Mouse (Mus musculus) forebrain, embryonic 12.5 days (tissue): ENCODE measurements around the gene Zfp36l2. TPM values are rescaled to one million over a fixed set of nuclear protein-coding genes. Genes with fewer than 3 reads are reported as not detected.
A peak's percentile ranks its signal among the peaks of the same experiment; 100 is the strongest.
"Not testable (repeated sequence)": the region's sequence is repeated elsewhere in the genome, so short reads cannot be mapped to it uniquely, and the experiment has no call there.

Experiments
- ATAC-seq: fragments of 200-750 bp; cut with Nextera tagmentation; 2 replicates; pipeline ENCODE4 v1.8.0; 2017; ENCODE audit warnings: moderate TSS enrichment; ENCODE audit not compliant: low FRiP score
- H3K27ac ChIP-seq: fragments of 300-500 bp; sonication (generic); 2 replicates; pipeline ENCODE4 v1.5.1; 2016; ENCODE audit warnings: mild to moderate bottlenecking
- H3K27me3 ChIP-seq: fragments of 300-500 bp; sonication (generic); 2 replicates; pipeline ENCODE4 v1.6.1; 2016; ENCODE audit warnings: mild to moderate bottlenecking
- H3K36me3 ChIP-seq: fragments of 300-500 bp; sonication (generic); replicated peaks from 2 replicates; pipeline ENCODE4 v1.6.1; 2016; ENCODE audit warnings: mild to moderate bottlenecking
- H3K4me1 ChIP-seq: fragments of 300-500 bp; sonication (generic); 2 replicates; pipeline ENCODE4 v1.6.1; 2016
- H3K4me2 ChIP-seq: fragments of 300-500 bp; sonication (generic); 2 replicates; pipeline ENCODE4 v1.6.1; 2016; ENCODE audit warnings: mild to moderate bottlenecking, moderate library complexity
- H3K4me3 ChIP-seq: fragments of 300-500 bp; sonication (generic); replicated peaks from 2 replicates; pipeline ENCODE4 v1.5.1; 2016; ENCODE audit warnings: mild to moderate bottlenecking
- H3K9ac ChIP-seq: fragments of 300-500 bp; sonication (generic); 2 replicates; pipeline ENCODE4 v1.6.1; 2016; ENCODE audit warnings: mild to moderate bottlenecking
- H3K9me3 ChIP-seq: fragments of 300-500 bp; sonication (generic); 2 replicates; pipeline ENCODE4 v1.6.1; 2016
- WGBS: fragments of 180-500 bp; shearing (Covaris S2); methylation state at CpG from one replicate; pipeline ENCODE4 v1.1.7; 2016; 5-methylcytosine and 5-hydroxymethylcytosine counted together
- polyA plus RNA-seq: library from polyadenylated mRNA; unstranded; fragments of >200 nt; fragmentation: Nextera tagmentation; extraction: Ambion mirVana; gene quantifications from 2 replicates; pipeline ENCODE4 v1.2.1, GENCODE M21; 2016

The Zfp36l2 gene
- polyA plus RNA-seq, result 9.7 and 10.6 TPM in 2 replicates

DNA sequence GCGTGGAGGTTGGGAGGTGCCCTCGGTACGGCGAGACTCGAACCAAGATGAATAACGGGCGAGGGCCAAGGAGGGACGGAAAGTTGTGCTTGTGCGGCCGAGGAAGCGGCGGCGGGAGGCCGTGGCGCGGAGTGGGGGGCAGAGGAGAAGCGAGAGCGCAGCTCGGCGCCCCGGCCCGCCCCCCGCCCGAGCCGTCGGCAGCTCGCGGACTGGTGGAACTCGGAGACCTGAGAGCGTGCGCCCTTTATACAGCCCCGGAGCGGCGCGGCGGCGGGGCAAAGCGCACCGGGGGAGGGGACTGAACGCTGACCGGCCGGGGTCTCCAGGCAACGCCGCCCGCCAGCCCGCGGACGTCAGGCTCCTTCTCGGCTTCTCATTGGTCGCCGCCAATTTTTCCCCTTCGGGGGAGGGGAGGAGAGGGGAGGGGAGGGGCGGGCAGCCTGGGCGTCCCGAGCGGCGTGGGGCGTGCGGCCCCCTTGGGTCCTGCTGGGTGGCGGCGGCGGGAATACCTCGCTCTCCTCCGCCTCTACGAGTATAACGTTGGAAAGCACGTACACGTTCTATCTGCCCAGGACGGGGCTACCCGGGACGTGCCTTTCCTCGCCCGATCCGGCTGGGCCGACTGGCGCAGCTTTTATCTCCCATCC, at the start of gene Zfp36l2:
Gene Zfp36l2 (minus strand): TSS at position 221 of the 647 bp plus-strand sequence.
- H3K4me2 ChIP-seq, result peak within 1 kb of the TSS; percentile 84
- H3K27me3 ChIP-seq, result peaks cover 5% of the 10 kb centered on the region; the same call in 1 of the 2 replicates
- H3K36me3 ChIP-seq, result peaks cover 19% of the 10 kb centered on the region
- peak within 1 kb of the TSS; percentile 68 for H3K4me3 ChIP-seq
- H3K9me3 ChIP-seq, result no peaks in the 10 kb centered on the region
- peak within 1 kb of the TSS; percentile 96 for H3K27ac ChIP-seq
- peak within 1 kb of the TSS; percentile 87 for H3K9ac ChIP-seq
- H3K4me1 ChIP-seq, result peaks cover 41% of the 10 kb centered on the region
- ATAC-seq, result peak; percentile 90
- under 1% methylated on average over 69 of the region's 76 CpGs for WGBS

DNA sequence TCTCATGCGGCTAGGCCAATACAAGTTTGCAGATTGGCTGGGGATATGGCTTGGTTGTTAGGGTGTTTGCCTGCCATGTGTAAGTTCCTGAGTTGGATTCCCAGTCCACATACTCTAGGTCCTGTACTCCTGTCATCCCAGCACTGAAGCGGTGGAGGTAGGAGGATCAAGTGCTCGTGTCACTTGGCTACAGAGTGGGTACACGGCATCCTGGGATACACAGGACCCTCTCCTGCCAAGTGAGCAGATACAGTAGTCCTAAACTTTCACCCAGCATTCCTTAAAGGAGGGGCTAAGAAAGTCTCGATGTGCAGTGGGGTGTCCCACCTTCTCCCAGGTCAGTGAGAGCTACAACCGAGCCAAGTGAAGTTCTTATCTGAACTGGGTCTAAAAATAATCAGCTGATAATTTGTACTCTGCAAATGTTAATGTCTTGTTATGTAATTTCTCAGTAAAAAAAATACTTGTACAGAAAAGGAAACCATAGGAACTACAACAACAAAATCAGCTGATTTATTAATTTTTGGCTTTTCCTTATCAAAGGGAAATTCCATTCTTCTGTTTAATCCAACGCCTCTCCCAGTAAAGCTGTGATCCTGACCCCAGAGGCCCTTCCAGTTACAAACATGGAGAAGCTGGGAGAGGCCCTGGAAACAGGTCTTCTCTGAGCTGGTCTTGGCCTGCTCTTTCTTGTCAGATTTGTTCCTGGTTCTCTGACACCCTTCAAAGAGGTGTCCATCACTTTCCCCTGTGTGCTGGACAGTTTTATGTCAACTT, 49.2 kb upstream of the Zfp36l2 start:
- ATAC-seq, result no peak
- H3K4me1 ChIP-seq, result no peaks in the 10 kb centered on the region
- no peak overlapping the region for H3K4me3 ChIP-seq
- no peak overlapping the region for H3K9ac ChIP-seq
- H3K9me3 ChIP-seq, result no peaks in the 10 kb centered on the region
- no peak overlapping the region for H3K27ac ChIP-seq
- H3K4me2 ChIP-seq, result no peak overlapping the region
- WGBS, result 93% methylated on average over 7 of the region's 7 CpGs
- H3K27me3 ChIP-seq, result no peaks in the 10 kb centered on the region
- no peaks in the 10 kb centered on the region; the same call in 1 of the 2 replicates for H3K36me3 ChIP-seq

DNA sequence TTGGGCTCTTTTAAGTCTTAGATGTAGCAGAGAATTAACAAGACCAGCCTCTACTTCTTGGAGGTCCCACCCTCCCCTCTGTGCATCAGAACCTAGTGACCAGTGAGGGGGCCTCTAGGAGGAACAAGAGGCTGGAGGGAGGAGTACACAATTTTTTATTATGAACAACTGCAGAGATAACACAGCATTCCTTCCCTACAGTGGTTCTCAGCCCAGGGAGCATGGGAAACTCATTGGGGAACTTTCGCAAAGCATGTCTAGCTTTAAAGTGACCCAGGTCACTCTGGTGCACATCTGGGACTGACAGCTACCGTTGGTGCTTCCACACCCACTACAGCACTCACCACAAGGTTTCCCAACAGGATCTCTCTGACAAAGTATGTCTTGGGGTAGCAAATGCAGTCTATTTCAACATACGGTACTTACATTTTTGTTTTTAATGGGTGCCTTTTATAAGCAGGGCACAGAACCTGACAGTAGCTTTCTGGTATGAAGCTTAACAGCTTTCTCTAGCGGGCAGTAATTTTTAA, 47.7 kb upstream of the Zfp36l2 start:
- no peaks in the 10 kb centered on the region for H3K4me1 ChIP-seq
- H3K27me3 ChIP-seq, result no peaks in the 10 kb centered on the region
- 89% methylated on average over 4 of the region's 4 CpGs for WGBS
- no peak overlapping the region for H3K4me2 ChIP-seq
- H3K9ac ChIP-seq, result no peak overlapping the region
- H3K36me3 ChIP-seq, result no peaks in the 10 kb centered on the region; the same call in 1 of the 2 replicates
- no peaks in the 10 kb centered on the region for H3K9me3 ChIP-seq
- no peak for ATAC-seq
- no peak overlapping the region for H3K4me3 ChIP-seq
- no peak overlapping the region for H3K27ac ChIP-seq

DNA sequence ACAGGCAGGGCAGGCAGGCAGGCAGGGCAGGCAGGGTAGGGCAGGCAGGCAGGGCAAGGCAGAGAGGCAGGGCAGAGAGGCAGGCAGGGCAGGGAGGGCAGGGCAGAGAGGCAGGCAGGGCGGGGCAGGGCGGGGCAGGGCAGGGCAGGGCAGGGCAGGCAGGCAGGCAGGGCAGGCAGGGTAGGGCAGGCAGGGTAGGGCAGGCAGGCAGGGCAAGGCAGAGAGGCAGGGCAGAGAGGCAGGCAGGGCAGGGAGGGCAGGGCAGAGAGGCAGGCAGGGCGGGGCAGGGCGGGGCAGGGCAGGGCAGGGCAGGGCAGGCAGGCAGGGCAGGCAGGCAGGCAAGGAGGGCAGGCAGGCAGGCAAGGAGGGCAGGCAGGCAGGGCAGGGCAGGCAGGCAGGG, 47.0 kb upstream of the Zfp36l2 start:
- H3K4me3 ChIP-seq, H3K27me3 ChIP-seq, H3K27ac ChIP-seq, H3K36me3 ChIP-seq, H3K9ac ChIP-seq, H3K4me2 ChIP-seq, H3K9me3 ChIP-seq, ATAC-seq, H3K4me1 ChIP-seq: not testable (repeated sequence)
- 100% methylated on average over 2 of the region's 4 CpGs for WGBS

DNA sequence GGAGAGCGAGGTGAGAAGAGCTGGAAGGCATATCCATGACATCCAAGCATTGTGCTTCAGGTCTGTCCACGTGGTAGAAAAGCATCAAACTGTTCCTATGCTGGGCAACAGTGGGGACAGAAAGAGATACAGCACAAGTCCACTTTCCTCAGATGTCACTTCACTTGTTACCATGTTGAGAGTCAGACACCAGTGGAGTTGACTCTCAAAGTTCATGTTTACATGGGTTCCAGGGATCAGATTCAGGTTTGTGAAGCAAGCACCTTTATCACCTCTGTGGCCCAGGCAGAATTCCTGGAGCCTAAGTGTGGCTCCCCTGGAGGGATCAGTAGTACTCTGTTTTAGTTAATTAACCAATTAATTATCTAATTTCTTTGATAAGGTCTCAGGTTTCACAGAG, 46.0 kb upstream of the Zfp36l2 start:
- no peaks in the 10 kb centered on the region for H3K4me1 ChIP-seq
- H3K27me3 ChIP-seq, result no peaks in the 10 kb centered on the region
- no peak overlapping the region for H3K9ac ChIP-seq
- no peak overlapping the region for H3K4me3 ChIP-seq
- no peak for ATAC-seq
- no peak overlapping the region for H3K4me2 ChIP-seq
- H3K36me3 ChIP-seq, result peaks cover 7% of the 10 kb centered on the region
- no peak overlapping the region for H3K27ac ChIP-seq
- H3K9me3 ChIP-seq, result no peaks in the 10 kb centered on the region
- 94% methylated on average over 2 of the region's 2 CpGs for WGBS

DNA sequence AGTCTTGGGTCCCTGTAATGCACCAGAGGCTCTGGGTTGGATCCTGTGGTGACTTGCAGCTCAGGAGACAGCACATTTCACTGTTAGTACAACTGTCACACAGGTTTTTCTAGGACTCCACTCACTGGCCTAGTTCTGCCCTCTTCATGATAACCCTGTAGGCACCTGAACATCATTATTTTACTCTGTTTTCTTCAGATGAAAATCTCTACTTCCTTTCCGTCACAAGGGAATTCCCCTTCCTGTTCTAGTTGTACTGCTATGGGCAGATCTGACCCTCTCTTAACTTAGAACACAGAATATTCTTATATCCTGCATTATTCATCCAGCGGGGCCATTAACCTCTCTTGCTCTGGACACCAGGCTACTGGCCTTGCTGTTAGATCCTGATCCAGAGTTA, 43.6 kb upstream of the Zfp36l2 start:
- Histone ChIP-seq H3K36me3 (peaks cover 21% of the 10 kb centered on the region), H3K4me2 (no peak overlapping the region), H3K27me3 (no peaks in the 10 kb centered on the region), H3K9me3 (no peaks in the 10 kb centered on the region), H3K4me1 (no peaks in the 10 kb centered on the region), H3K9ac (no peak overlapping the region), H3K27ac (no peak overlapping the region), H3K4me3 (no peak overlapping the region)
- whole genome bisulfite sequencing, result 94% methylated on average over 2 of the region's 2 CpGs
- ATAC-seq, result no peak

DNA sequence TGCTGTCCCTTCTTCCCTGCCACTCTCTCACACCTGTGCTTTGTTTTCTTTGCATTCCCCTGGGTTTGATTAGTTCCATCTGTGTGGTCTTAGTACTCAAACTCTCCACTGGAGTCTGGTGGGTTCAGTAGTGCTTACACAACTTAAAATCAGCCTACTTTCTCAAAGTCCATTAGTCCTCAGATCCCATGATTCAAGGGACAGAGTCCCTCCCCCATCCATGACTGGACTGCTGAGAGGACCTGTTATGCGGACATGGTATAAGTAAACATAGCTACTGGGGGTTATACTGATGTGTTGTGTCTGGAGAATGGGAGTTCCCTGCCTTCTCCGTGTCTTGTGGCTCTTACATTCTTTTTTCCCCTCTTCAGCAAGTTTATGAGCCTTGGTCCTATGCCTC, 40.5 kb upstream of the Zfp36l2 start:
- Histone ChIP-seq H3K27me3 (no peaks in the 10 kb centered on the region), H3K4me2 (no peak overlapping the region), H3K36me3 (peaks cover 28% of the 10 kb centered on the region), H3K27ac (no peak overlapping the region), H3K9ac (no peak overlapping the region), H3K4me3 (no peak overlapping the region), H3K4me1 (no peaks in the 10 kb centered on the region), H3K9me3 (no peaks in the 10 kb centered on the region)
- WGBS, result 93% methylated on average over 2 of the region's 2 CpGs
- no peak for ATAC-seq

DNA sequence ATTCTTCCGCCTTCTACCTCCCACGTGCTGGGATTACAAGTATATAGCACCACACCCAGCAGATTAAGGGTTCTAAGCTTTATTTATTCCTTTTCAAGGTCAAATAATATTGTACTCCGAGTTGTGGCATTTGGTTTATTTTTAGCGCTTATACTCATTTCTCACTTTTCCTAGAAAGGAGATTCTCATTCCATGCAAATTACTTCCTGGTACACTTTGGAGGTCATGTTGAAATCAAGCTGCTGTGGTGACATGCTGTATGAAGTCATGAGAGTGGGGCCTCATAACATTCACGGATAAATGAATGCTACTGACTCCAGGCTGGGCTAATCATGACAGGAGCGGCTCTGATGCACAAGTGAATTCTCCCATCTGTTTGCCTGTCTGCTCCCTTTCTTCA, 38.9 kb upstream of the Zfp36l2 start:
- Histone ChIP-seq H3K9me3 (no peaks in the 10 kb centered on the region), H3K9ac (no peak overlapping the region), H3K4me1 (no peaks in the 10 kb centered on the region), H3K27me3 (no peaks in the 10 kb centered on the region), H3K4me2 (no peak overlapping the region), H3K27ac (no peak overlapping the region), H3K36me3 (peaks cover 36% of the 10 kb centered on the region), H3K4me3 (no peak overlapping the region)
- WGBS, result 82% methylated on average over 6 of the region's 6 CpGs
- ATAC-seq, result no peak

DNA sequence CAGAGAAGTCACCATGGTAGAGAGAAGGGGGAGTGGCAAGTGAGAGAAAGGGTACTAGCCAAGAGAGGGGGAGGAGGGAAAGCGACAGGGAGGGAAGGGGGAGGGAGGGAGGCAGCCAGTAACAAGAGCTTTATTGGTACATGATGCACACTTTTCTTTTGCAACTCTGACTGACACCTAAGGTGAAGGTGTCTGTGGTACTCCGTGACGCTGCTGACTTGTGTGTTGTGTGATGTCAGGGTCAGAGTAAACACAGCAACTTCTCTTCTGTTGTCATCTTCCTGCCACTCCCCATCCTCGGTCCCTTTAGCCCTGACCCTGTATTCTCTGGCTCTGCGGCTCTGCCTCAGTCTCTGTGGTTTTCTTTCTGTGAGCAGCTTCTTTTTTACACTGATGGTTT, 38.5 kb upstream of the Zfp36l2 start:
- no peak overlapping the region for H3K4me3 ChIP-seq
- no peak overlapping the region for H3K27ac ChIP-seq
- 60% methylated on average over 5 of the region's 5 CpGs for WGBS
- H3K4me1 ChIP-seq, result no peaks in the 10 kb centered on the region
- no peaks in the 10 kb centered on the region for H3K27me3 ChIP-seq
- ATAC-seq, result no peak
- no peak overlapping the region for H3K4me2 ChIP-seq
- peaks cover 40% of the 10 kb centered on the region for H3K36me3 ChIP-seq
- H3K9ac ChIP-seq, result no peak overlapping the region
- no peaks in the 10 kb centered on the region for H3K9me3 ChIP-seq

DNA sequence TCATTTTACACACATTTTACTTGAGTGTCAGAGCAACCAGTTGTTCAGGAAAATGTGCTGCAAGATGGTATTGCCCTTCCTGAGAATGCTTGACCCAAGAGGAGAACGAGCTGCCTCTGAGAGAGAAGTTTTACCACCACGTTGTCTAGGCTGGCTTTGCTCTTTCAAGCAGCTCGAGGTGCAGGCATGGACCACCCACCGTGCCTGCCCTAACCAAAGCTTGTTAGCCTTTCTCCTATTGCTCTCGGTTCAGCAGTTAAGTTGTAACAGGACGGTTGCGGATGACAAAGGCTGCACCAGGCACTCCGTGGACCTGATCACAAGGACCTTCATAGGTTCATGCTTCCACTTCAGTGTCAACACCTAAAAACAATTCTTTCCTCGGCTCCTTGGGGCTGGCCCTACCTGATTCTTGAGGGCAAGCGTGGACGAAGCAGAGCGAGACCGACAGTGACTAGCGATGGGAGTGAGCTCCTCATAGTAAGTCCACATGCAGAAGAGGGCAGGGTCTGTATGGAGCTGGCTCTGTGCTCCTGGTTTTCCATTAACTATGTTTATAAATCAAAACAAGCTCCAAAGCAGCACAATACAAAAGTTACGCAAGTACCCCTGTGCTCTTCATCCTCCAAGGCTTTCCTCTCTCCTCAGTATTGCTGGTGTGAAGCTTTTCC, 36.6 kb upstream of the Zfp36l2 start:
- WGBS, result 64% methylated on average over 15 of the region's 15 CpGs
- Histone ChIP-seq H3K27ac (no peak overlapping the region), H3K4me1 (no peaks in the 10 kb centered on the region), H3K9me3 (no peaks in the 10 kb centered on the region), H3K4me2 (no peak overlapping the region), H3K9ac (no peak overlapping the region), H3K36me3 (peaks cover 54% of the 10 kb centered on the region), H3K4me3 (no peak overlapping the region), H3K27me3 (no peaks in the 10 kb centered on the region)
- no peak for ATAC-seq

DNA sequence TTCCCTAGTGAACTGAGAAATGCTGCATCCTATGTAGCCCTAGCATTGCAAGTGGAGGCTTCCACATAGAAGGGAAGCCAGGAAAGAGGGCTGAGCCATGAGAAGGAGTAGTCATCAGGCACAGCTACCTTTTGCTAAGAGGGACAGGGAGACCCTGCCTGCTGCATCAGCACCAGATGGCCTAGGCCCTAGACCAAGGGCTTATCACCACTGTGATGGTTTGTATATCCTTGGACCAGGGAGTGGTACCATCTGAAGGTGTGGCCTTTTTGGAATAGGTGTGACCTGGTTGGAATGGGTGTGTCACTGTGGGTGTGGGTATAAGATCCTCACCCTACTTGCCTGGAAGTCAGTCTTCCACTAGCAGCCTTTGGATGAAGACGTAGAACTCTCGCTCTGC, 31.1 kb upstream of the Zfp36l2 start:
- H3K27ac ChIP-seq, H3K9me3 ChIP-seq, ATAC-seq, H3K9ac ChIP-seq, H3K4me3 ChIP-seq, H3K4me1 ChIP-seq, H3K4me2 ChIP-seq, H3K27me3 ChIP-seq: not testable (repeated sequence)
- peaks cover 37% of the 10 kb centered on the region for H3K36me3 ChIP-seq
- WGBS, result 97% methylated on average over 2 of the region's 2 CpGs

DNA sequence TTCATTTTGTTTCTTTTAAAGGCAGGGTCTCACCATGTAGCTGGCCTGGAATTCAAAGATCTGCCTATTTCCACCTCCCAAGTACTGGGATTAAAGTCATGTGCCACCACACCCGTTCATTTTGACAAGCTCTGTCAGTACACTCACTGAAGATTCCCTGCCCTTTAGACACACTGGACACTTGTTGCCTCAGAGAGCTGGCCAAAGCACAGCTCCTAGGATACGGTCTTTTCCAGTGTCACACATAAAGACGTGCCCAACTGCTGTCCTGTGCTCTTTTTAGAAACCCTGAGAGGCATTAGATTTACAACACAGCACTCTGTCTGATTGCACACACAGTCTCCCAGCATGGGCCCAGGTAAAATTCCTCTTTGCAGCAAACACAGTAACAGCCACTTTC, 29.9 kb upstream of the Zfp36l2 start:
- no peaks in the 10 kb centered on the region for H3K9me3 ChIP-seq
- no peak overlapping the region for H3K27ac ChIP-seq
- H3K36me3 ChIP-seq, result peaks cover 37% of the 10 kb centered on the region
- no peaks in the 10 kb centered on the region for H3K4me1 ChIP-seq
- no peak overlapping the region for H3K4me3 ChIP-seq
- H3K9ac ChIP-seq, result no peak overlapping the region
- 82% methylated on average over 3 of the region's 3 CpGs for WGBS
- no peaks in the 10 kb centered on the region for H3K27me3 ChIP-seq
- ATAC-seq, result no peak
- H3K4me2 ChIP-seq, result no peak overlapping the region
